Mouse (Mus musculus): ENCODE data around the gene Spocd1.

Spocd1 gene

DNA sequence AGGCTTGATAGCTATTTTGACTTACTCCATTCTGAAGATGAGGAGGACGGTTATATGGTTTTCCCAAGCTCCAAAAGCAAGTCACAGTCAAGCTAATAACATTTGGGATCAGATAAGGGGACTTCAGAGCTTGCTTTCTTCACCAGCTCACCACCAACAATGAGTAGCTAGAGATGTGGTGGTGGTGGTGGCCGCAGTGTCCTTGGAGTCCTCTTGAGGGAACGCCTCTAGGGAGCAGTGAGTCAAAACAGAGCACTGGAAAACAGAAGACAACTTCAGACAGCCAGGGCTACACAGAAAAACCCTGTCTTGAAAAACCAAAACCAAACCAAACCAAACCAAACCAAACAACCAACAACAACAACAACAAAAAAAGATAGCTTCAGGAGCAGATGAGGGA lies 10.1 kb upstream of the Spocd1 start:
- no peak for DNase-seq

DNA sequence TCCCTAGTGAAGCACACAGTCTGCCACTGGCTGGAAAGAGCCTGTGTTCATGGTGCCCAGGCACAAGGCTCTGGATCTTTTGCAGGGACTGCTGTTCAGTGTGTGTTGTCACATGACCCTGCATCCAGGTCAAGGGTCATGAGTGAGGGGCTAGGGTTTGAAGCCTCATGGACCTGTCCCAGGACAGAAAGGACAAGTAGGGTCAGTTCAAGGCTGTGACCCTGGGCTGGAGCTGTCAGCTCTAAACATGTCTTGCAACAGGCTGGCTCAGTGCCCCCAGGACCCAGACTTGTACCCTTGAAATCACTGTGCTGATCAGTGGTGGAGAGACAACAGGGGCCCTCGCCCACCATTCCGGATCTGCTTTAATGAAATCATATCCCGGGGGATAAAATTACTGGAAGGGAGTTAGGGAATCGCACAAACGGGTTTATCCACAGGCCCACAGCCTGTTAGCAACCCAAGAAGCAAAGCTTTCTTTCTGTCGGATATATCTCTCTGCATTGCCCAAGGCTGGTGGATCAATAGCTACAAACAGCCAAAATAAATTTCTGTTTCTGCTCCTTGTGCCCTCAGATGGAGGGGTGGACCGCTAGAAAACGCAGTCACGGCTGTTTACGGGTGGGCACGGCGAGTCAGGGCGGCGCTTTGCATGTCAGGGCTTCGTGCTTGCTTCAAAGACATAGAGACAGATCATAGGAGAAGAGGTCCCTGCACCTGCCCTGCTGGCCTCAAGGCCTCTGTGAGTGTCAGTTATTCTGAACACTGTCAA lies 8.3 kb upstream of the Spocd1 start:
- DNase-seq = peak; percentile 27 to 46

DNA sequence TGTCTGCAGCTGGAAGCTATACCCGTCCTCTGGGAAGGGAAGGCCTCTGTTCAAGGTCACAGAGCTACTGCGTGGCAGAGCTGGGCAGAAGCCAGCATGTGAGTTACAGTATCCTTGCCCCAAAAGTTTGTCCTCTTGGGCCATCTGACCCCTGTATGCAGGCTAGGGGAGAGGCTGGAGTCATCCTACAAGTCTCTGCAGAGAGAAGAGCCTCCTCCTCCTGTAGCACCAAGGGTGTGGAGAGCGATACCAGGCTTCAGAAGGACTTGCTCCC lies 7.8 kb upstream of the Spocd1 start:
- no peak for DNase-seq

DNA sequence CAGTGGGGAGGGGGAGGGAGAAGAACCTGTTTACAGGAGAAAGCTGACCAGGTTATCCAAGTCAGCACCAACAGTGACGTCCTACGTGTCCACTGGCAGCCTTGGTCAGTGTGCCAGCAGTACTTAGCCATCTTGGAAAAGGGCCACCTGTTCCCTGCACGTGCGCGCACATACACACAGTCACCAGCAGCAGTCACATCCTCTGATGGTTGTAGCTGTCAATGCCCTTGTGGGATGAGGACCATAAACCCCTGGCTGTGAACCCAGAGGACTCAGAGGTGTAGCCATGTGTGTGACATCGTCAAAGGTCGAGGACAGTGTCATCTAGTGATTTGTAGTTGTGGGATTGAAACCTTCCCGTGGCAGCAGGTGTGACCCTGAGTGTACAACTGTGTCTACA lies 4.9 kb upstream of the Spocd1 start:
- no peak for DNase-seq

DNA sequence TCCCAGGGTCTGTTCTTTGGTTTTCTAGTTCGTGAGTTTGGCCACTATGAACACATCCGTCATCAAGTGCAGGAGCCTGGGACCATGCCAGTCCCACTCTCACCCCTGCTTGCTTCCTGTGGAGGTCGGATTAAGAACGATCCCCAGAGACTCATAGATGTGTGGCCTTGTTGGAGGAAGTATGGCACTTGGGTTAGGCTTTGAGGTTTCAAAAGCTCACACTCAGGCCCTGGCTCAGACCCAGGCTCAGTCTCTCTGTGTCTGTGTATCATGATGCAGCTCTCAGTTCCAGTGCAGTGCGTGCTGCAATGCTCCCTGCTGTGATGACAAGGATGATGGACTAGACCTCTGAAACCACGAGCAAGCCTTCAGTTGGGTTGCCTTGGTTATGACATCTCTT lies 4.4 kb upstream of the Spocd1 start:
- no peak for DNase-seq

DNA sequence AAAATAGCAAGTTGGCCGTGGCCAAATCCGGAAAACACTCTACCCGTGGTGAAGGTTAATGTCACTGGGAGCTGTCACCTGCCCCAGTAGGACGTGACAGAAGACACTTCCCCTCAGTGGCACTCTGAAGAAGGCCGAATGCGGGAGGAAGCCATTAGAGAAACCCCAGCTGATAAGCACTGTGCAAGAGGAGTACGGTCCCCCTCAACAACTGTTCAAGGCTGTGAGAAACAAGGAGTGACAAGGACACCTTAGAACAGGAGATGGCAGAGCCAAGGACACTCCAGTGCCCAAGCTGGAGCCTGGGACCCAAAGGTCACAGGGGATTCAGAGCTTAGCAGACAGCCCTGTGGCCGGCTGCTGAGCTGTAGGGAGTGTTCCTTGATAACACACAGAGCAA lies 2.5 kb upstream of the Spocd1 start:
- DNase-seq = peak; percentile 32 to 34

DNA sequence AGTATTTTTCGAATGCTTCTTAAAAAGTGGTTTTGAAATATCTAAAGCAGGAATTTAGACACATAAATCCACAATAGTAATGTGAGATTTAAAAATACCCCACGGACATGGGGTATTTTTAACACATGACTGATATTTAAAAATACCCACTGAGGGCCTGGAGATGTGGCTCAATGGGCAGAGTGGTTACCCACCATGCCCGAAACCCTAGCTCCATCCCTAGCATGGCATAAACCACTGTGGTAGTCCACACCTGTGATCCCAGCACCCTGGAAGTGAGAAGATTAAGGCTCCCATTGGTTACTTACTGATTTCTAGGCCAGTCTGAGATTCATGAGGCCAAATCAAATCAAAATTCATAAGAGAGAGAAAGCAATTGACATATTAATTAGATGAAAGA lies 2.0 kb upstream of the Spocd1 start:
- no peak for DNase-seq

DNA sequence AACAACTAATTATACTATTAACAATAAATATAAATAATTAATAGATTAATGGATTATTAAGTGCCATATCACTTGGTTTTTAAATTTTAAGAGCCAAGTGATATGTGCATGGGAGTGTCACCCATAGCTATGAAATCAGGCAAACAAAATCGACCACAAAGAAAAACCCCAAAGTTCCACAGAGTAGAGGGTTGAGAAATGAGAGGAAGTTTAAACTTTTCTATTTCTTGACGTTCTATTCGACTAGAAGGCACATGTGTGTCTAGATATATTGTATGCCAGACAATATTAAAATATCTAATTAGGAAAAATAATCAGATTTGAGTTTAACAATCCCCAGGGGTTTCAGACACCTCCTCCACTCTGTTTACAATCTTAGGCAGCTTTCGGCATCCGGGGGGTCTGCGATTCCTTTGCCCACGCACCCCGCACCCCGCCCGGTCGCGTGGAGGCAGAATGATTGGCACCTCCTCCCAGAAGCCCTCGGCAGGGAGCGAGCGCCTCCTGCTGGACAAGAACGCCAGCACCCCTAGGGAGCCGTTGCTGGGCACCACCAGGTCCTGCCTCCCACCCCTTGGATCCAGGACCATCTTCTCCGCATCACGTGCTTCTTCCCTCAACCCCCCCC lies 811 bp upstream of the Spocd1 start:
- peak; percentile 89 to 91 for DNase-seq

DNA sequence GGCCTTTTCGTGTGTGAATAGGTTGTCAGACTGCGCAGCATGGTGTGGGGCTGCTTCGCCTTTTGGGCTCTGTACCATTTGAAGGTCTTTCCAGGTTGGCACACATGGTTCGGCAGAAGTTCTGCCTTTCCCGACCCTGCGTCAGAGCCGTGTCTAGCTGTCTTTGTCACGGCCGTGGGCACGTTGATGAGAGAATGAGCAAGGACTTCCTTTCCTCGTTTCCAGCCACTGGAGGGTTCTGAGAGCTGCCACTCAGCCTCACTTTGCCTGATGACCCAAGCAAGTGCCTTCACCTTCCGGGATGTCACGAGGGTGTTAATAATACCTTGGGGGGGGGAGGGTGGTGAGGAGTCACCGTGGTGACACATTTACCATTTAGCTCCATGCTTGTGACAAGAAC lies 4.6 kb downstream of the Spocd1 start:
- no peak for DNase-seq

DNA sequence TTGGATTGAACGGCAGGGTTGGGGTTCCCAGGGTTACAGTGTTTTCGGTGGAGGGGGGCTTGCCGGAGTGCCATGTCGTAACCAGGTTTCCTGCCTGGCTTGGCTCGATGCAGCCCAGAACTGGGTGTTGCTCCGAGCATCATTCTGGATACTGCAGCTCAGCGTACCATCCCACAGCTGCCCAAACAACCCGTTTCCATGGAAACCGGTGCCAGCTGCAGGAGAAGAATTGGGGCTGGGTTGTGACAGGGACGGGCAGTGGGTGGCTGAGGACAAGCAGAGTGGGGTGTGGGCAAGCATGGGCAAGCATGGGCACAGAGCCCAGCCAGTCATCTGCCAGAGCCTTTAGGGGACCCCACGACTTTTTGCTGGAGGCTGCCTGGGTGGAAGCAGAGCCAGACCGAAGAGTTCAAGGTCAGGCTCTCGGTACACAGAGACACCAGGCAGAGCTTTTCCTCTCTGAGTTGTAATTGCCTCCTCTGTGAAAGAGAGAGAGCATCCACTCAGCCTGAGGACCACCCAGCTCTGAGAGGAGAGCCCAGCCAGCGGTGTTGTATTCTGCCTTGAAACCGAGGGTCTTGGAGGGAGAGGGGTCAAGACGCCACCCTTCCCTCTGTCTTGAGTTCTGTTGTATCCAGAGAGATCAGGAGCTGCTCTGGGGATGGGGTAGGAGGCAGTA lies 5.3 kb downstream of the Spocd1 start:
- DNase-seq = no peak

DNA sequence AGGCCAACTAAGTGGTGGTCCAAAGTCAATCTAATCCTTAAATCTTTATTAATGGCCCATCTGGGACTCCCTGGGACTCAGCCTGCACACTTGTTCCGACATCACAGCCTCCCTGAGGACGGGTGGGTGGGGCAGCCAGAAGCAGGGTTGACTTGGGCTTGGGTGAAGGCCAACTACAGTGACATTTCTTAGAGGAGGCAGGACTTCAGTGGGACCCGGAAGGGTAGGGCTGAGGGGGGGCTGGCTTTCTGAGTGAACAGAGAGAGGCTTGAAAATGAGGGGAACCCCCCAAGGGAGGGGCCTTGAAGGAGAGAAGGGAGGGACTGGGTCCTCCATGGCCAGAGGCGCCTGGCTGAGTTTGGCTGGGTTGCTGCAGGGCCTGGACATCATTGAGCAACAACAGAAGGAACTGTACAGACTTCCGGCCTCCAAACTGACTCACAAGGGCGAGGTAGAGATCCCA lies 22.3 kb downstream of the Spocd1 start:
- DNase-seq = no peak

DNA sequence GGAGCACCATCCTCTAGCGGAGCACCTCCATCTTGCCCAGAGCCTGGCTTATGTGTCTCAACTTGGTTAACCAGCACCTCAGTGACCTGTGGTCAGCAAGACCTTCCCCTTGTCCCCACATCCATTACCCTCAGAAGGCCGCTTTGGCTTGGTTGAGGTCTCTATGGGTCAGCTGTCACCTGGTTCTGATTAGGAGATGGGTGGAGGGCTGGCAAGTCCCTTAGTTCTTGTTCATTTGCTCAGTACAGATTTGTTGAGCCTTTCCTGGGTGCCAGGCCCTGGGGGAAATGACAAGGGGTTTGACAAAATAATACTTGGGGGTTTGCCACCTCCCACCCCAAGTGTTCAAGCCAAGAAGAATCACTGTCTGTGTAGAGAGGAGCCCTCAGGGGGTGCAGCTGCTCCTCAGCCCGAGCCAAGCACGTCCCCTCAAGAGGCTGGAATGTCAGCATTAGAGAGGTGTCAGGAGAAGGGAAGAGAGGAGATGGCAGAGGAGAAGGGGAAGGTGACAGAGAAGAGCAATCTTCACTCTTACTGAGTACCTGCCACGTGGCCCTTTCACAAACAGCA lies 23.3 kb downstream of the Spocd1 start:
- no peak for DNase-seq

DNA sequence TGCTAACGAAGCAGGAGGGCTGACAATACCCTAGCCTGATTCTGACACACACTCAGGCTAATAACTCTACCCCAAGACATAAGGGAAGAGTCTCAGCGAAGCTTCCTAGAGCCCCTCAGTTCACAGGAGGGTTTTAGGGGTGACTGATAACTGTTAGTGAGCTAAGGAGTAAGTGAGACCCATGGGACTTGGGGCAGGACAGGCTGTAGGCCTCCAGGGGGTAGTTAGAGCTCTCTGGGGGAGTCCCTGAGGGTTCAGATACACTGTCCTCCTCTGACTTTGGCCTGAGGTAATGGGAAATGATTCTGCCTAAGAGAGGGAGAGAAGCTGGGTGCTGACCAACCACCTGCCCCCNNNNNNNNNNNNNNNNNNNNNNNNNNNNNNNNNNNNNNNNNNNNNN lies 25.5 kb downstream of the Spocd1 start:
- DNase-seq = no peak

DNA sequence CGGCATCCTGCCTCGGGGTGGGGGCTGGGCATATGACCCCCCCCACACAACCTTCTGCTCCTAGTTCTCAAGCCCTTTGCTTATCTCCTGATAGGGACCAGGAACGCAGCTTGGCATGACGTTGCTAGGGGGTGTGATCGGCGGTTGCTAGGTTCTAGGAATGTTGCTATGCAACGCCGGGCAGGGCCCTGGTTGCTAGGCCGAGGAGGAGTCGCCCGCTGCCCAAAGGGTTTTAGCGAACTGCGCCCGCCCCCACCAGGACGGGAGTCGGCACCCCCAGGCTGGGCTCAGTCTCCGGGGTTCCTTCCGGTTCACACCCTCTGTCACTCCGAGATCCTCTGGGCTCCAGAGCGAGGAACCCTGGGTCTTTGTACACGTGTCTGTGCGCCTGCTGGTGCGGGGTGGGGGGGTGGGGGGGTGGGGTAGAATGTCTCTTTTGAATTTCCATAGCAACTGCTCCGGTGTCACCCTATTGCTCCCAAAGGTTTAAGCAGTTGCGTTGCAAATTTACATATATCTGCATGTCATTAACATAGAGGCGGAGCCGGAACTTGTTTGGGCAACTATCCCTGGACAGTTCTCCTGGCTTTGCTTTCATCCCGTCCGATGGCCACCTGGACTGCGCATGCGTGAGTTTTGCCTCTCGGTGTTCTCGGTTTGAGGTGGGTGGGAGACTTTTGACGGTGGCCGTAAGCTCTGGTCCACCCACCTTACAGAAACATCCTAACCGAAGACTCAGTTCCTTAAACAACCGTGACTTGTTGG lies 31.3 kb downstream of the Spocd1 start:
- peak; percentile 42 to 61 for DNase-seq

DNA sequence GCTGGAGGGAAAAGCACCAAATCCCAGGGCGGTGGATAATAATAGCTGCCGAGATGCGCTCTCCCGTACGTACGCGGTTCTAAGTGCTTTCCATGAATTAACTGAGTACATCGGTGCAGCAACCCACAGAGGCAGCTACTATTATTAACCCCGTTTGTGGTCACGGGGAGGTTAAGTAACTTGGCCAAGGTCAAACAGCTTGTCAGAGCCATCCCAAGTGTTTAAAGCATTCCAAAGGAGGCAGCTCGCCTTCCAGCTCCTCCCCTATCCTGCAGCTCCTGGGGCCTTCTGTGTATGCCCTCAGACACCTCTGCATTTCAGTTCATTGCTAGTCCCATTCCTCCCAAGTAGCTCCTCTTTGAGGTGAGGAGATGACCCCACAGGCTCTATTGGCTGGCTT lies 36.2 kb downstream of the Spocd1 start:
- no peak for DNase-seq

DNA sequence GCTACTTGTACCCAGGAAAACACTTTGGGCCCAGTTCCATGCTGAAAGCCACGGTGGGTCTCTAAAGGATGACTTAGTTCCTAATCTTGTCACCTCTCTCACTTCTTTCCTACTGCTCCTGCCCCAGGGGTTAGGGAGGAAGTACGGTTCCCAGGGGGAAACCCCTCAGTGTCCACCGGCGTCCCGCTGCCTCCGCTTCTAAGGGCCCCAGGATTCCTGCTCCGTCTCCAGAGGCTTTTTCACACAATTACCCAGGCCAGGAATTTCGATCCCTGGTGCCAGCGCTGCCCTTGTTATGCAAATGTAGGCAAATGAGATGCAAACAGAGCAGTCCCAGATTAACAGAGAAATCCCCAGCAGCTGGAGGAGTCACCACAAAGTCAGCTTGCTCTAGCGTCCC lies 37.2 kb downstream of the Spocd1 start:
- no peak for DNase-seq

DNA sequence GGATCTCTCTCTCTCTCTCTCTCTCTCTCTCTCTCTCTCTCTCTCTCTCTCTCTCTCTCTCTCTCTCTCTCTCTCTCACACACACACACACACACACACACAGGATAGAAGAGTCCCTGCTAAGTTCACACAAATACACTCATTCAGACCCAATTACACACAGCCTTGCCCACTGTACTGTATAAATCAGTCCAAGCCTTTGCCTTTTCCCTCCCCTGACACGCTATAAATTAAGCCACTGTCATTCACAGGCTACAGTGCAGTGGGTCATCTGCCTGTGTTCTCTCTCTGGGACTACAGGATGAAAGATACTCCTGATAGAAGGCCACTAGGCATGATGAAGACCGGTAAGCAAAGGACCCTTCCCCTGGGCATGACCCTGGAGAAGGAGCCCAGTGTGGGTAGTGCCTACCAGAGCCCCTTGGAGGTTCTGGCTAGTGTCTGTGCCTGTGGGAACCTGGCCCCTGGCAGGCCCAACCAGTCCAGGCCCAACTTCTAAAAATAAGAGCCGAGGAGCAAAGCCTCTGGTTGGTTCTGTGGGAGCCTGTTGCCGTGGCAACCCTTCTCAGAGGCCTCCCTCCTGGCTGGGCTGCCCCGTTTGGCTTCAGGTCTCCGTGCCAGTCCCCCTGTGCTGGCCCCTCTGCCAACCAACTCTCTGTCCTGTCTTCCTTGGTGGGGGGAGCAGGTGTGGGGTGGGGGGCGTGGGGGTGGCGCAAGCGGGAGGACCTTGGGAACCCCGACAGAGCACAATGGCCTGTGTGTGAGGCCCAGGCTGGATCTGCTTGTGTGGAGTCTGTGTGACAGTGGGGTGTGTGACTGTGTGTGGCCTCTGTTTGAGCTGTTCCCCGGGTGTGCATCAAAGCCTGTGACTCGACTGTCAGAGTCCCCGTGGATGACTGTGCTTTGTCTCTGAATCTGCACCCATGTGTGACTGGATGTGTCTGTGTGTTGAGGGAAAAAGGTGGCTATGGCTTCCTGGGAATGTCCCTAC lies 38.3 kb downstream of the Spocd1 start:
- no peak for DNase-seq

DNA sequence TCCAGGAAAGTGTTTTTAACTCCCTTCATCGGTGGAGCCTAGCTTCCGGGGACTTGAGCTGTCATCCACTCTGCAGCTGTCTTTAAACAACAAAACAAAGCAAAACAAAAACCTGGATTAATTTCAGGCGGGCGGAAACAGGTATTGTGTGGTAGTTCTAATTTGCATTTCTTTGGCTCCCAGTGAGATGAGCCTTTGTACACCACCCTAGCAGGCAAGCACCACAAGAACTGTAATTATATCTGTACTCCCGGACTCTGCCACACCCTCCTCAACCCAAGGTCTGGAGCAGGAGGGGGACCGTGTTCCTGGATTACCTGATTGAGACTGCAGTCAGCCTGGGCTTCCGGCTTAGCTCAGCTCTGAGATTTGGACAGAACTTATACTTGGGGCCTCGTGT lies 41.1 kb downstream of the Spocd1 start:
- no peak for DNase-seq

DNA sequence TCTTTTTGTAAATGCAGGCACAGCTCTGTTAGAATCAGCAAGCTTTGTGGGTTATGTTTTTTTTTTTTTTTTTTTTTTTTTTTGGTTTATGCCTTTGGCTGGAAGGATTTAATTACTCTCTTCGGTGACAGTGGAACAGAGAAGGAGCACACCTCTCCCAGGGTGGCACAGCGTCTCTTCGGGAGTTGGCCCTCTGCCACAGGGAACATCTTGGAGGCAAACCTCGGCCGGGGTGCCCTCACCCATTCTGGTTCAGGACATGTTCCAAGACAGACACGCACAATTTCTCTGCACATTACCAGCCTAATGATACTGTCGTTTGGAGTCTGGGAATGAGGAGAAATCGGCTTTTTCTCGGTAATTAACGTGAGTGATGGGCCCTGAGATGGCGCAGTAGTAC lies 41.8 kb downstream of the Spocd1 start:
- no peak for DNase-seq

DNA sequence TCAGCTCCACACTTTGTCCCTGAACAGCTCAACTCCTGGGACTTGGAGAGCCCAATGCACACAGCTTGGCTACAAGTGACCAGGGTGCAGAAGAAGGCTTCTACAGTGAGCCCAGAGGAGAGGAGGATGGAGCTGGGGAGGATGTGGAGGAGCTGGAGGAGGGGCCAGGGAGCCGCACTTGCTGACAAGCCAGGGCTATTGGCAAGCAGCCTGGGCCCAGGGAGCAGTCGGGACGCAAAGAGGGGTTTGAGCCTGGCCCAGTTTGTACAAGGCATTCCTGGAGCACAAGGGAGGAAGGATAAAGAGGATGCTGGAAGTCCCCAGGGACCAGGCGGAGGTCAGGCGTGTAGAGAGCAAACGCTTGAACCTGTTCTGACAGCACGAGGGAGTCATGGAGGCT lies 42.9 kb downstream of the Spocd1 start:
- no peak for DNase-seq

DNA sequence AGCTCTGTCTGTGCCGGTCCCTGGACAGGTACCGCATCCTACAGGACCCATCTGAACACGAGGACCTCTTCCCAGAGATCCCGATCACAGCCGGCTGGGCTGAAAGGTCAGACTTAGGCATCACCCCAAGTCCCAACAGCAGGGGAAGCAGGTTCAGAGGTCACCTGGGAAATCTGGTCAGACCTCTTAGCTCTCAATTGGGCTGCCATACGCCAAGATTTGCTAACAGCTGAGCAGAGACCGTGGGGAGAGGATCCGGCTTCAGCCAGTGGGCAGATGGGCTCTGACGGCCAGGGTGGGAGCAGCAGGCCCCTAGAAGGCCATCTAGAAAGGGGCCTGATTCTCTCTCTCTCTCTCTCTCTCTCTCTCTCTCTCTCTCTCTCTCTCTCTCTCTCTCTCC lies 45.2 kb downstream of the Spocd1 start:
- no peak for DNase-seq

DNA sequence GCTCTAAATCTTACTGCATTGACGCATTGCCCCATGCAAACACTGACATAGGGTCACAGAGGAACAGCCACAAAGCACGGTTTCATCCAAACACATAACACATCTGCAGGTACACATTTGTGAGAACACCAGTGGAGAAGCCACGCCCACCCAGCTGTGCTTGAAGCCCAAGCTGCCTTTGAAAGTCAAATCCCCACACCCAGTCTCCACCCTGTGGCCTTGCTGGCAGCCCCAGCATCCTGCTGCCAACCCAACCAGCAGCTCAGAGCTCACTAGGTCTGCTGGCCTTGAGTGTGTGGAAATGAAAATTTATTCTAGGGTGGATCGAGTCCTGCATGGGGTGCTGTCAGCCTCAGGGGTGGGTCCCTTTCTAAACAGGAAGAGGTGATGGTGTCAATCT lies 48.2 kb downstream of the Spocd1 start:
- peak; percentile 14 to 30 for DNase-seq

Measured in thymus, postnatal 36 days (tissue).